Mouse (Mus musculus): ENCODE results near the gene Cpd.

Cpd gene

GRCm38 (mm10) chr11:76846878-76847222 lies at the start of gene Cpd:
TSS of gene Cpd (minus strand) at chr11:76847018.
- DNase-seq = peak; percentile 66 to 74

DNA sequence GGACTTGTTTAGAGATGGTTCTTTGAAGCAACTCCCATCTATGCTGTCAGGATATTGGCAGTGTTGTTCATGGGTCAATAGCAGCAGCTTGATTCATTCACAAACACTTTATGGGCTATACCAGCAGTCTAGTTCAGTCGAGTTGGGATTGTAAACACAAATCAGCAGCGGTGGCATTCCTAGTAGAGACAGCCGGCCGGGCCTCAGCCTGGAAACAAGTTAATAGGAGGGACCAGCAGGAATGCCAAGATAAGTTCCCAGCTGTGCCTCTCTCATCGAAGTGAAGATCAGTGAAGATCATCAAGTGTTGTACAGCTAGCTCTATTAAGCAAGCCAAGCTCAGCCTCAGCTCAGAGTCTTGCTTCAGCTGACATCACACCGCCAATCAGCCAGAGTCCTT lies 49.5 kb upstream of the Cpd start:
- no peak for DNase-seq

GRCm38 (mm10) chr11:76894240-76894639 lies 47.4 kb upstream of the Cpd start:
- peak in 1 of 2 experiments; percentile 28 for DNase-seq

DNA sequence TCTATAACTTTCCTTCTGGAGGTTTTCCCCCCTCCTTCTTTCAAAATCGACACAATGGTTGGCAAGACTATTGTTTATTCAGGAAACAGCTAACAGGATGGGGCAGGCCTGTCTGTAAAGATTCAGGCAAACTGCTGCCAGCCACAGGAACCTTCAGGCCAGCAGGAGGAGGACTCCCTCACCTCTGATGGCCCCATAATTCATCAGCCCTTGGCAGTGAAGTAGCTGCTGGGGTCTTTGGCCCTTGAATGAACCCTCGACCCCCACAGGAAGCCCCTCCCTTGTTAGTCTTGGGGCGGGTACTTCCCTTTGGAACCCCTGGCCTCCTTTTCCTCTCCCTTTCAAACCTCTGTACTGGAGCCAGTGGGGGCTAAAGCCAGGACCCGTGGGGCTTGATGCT lies 46.8 kb upstream of the Cpd start:
- no peak for DNase-seq

- no peak for DNase-seq
These were observed 46.2 kb upstream of the Cpd start for GRCm38 (mm10) chr11:76892972-76893371.

DNA sequence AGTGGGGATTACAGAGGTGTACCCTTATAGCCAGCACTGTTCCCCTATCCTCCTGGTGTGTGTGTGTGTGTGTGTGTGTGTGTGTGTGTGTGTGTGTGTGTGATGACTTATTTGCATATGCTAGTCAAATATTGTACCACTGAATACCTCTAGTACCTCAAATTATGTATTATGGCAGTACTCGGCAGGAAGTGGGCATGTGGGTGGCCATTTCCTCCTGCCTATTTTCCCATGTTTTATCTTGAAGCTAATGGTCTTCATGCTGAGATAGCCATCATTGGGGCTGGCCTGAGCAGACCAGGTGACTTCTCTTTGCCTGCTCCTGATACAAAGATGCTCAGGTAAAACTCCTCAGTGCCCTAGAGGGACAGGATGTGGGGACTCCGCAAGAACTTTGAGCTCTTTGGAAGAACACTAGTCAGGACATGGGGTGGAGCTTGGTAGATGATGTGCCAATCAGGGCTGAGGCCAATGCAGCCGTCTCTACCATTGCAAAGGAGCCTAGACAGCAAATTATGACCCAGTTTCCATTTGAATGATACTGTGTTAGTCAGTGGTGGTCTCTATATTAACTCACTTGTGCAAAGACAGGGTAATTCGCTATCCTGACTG lies 45.0 kb upstream of the Cpd start:
- no peak for DNase-seq

DNA sequence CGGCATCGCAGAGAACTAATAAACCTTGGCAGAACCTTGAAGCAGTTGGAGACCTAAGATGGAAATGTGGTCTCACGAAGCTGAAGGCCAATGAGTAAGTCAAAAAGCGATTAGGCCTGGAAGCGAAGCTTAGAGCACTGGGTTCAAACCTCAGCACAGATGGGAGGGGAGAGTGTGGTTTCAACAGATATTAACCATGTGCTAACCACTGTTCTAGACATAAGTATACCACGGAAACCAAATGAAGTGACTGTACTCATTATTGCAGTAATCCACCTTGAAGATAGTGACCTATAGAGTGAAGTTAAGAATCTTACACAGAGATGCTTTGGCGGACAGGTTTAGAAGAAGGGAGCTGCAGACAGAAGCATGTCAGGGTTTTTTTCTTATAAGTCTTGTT lies 44.4 kb upstream of the Cpd start:
- DNase-seq = no peak

- DNase-seq = peak in 1 of 2 experiments; percentile 6
These were observed 42.7 kb upstream of the Cpd start for GRCm38 (mm10) chr11:76889339-76890164.

DNA sequence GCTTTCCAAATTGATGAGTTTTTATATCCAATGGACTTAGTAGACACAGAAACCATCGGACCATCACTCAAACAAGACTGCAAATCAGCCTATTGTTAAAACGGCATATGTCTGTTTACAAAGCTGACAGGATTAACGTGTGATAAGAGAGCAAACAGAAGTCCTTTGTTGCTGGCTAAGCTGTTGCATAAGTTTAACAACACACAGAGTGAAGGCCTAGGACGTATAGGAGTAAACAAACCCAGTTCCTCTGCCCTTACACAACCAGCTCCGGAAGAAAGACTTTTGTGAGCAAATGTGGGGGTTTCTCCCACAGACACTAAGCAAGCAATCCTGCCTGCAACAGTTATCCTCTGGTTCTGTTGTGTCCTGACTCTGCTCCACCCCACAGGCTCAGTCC lies 37.6 kb upstream of the Cpd start:
- DNase-seq = no peak

GRCm38 (mm10) chr11:76879816-76880215 lies 33.0 kb upstream of the Cpd start:
- DNase-seq = no peak

GRCm38 (mm10) chr11:76874766-76875165 lies 27.9 kb upstream of the Cpd start:
- no peak for DNase-seq

GRCm38 (mm10) chr11:76873865-76874264 lies 27.0 kb upstream of the Cpd start:
- DNase-seq = no peak

DNA sequence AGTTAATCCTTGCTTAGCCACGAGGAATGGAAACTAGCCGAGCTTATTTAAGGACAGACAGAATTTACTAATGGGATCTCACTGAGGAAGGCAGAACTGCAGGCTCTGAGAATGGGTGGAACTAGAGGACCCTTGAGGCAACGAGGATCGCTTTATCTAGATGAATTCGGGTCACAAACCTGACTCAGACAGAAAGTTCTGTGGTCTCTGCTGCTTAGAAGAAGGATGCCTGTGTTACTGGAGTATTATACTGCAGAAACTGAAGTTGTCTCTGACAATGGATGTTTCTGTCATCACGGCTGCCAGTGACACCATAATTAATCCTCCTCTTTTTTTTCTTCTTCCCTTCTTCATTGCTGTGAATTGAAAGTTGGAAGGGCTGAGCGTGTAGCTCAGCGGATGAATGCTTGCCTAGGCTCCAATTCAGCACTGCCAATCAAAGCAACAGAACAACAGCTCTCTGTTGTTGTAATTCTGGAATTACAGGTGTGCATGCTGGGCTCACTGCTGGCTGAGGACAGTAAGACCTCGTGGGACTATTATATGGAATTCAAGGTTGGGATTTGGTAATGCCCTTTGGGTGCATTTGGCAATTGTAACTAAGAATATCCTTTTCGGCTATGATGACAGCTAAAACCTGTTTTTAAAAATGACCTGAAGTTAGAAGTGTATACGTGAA lies 25.9 kb upstream of the Cpd start:
- no peak for DNase-seq

DNA sequence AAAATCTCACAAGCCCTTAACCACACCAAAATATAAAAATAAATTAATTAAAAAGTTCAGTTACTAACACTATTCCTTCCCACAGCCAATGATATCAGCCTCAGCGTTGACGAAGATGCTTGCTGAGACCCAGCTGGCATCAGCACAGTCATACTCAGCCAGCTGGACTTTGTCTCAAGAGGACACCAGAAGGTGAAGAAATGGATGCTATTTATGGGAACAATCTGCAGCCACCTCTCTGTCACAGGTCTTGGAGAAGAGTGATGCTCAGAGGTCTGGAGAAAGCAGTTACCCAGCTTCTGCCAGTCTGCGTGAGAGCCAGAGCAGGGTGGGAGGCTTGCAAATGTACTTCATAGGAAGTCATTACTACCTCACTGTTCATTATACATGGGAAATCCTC lies 14.4 kb upstream of the Cpd start:
- DNase-seq = no peak

DNA sequence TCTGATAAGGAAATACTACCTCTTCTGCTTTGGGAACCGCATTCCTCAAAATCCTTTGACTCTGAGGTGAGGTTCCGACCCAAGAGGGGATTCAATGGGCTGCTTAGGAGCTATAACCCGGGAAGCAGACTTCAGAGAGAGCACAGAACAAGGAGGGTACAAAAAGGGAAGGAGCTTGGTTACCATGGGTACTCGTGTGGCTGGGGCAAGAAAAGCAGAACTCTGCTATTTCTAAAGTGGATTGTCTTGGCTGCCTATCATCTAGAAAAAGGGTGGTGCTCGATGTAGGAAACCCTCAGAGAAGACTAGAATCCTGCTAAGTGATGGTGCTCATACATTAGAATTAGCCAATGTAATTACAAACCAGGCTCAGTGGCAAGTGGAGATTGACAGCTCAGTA lies 12.4 kb upstream of the Cpd start:
- no peak for DNase-seq

DNA sequence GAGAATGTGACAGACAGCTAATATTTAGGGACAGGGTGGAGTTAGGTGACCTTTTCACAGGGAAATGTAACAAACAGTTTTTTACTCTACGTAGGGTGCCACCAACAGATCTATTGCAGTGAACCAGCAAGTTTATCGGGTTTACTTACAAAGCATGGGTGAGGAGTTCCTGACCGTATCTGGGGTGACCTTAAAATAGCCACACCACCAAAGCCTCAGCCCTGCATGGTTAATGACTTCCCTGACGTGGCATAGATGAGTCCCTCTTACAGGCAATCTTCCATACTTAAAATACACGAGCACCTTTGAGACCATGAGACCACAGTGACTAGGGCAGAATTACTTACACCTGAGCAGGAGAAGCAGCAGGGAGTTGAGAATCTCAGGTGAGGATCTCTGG lies 12.0 kb upstream of the Cpd start:
- DNase-seq = no peak

- DNase-seq = no peak
These were observed 10.3 kb upstream of the Cpd start for GRCm38 (mm10) chr11:76857111-76857510.

DNA sequence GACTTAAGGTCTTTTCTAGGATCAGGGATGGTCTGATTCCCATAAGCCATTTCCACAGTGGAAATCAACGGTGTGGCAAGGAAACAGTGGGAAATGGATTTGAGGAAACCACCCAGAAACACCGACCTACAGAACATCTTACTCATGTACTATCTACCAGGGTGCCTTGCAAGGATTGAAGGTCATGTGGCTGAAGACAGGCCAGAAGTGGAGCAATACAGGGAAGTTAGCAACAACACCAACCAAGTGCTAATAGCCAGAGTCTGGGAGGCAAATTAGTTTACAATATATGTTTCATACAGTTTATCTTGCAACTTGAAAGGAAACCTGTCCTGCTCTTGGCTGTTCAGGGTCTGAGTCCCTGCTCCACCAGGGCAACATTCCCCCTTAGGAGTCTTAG lies 9.8 kb upstream of the Cpd start:
- DNase-seq = no peak

- no peak for DNase-seq
These were observed 7.9 kb upstream of the Cpd start for GRCm38 (mm10) chr11:76854475-76855341.

DNA sequence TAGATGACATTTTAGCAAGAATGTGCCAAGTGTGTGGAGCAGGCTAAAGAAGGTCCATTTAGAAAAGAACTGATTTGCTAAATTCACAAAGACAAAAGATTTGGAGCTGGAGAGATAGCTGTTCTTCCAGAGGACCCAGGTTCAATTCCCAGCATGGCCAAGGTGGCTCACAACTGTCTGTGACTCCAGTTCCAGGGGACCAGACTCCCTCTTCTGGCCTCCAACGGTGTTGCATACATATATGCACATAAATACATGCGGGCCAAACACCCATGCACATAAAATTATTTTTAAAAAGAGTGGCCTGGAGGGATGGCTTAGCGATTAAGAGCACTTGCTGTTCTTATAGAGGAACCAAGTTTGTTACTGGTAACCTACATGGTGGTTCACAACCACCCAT lies 4.7 kb upstream of the Cpd start:
- no peak for DNase-seq

GRCm38 (mm10) chr11:76849596-76849995 lies 2.8 kb upstream of the Cpd start:
- DNase-seq = no peak

DNA sequence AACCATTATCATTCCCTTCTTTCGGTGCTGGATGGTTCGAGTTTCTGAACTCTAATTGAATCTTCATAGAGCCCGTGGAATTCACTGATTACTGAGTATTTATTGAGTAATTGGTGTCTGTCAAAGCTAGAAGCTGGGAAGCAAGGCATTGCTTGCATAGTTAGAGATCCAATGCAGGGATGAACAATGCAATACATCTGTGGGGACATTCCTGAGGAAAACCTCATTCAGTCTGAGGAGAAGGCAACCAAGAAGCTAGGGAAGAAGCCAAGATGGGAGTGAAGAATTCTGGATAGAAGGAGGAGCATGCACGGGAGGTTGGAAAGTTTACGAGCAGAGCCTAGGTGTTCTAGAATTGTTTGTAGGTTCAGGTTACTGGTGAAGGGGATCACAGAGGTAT lies 1.3 kb upstream of the Cpd start:
- no peak for DNase-seq

DNA sequence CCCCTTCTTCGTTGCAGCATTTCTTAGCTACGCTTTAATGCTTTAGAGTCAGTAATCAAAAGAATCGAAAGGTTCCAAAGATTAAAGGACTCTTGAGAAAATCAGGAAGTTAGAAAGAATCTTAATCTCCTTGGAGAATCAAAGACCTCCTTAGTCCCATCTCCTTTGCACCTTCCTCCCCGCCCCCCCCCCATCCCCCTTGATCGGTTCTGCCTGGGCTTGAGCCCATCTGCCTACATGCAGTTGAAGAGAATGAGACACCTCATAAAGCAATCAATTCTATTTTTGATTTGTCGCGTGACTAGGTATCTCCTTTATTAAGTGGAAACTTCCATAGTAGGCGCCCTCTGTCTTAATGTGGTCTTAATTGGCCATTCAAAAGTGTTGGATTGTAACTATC lies 536 bp upstream of the Cpd start:
- DNase-seq = no peak
